Mouse (Mus musculus): ENCODE results near the gene Itga6.
A peak's percentile ranks its signal among the peaks of the same experiment; 100 is the strongest.

Itga6 gene

DNA sequence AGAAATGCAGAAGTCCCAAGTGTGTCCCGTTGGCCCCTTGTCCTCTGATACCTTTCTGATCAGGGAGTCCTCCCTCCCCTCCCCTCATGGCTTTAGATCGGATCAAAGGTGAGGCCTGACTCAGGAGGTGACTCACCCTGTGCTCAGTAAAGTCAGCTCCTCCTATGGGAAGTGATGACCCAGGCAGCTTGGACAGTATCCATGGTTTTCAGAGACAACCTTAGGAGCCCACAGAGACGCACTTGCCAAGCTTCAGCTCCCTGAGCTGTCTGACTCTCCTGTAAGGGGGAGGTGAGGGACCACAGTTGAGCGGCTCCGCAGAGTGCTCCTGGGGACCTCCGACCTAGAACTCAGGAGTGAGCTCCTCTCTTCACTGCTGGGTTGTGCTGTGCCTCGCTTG, 56.3 kb downstream of the Itga6 start:
- no peak for DNase-seq (ENCODE audit: low read depth, low spot score)

DNA sequence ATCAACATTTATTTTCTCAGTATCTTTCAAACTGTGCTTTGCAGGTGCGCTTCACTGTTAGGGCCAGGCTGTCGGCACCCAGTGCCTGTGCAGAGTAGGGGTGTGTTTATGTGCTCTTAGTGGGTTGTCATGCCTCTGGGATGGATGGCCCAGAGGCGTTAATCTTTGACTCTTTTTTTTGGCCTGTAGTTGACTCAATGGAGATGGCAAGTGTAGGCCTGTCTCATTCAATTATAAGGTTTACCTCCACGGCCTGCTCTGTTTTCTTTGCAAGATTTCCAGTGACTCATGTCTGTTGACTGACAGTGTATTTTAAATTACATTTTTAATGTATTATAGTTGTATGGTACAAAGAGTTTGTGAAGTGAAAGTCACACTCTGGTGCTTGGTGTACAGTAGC, 56.7 kb downstream of the Itga6 start:
- DNase-seq (ENCODE audit: low read depth, low spot score): no peak

DNA sequence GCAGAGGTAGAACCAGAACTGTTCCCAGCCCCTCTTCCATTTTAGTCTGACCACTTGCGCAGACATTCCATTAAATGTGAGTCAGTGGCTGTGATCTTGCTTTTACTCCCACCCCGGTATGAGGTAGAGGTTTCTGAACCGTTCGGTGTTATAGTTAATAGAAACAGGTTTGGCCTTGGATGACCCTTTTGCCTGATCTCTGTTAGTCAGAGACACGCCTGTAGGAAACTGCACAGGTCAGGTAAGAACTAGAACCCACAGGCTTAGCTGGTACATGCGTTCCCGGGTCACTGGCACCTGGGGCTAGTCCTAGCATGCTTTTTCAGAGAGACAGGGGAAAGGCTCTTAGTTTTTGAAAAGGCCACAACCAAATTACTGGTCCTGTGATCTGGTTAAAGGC, 59.7 kb downstream of the Itga6 start:
- no peak for DNase-seq (ENCODE audit: low read depth, low spot score)

DNA sequence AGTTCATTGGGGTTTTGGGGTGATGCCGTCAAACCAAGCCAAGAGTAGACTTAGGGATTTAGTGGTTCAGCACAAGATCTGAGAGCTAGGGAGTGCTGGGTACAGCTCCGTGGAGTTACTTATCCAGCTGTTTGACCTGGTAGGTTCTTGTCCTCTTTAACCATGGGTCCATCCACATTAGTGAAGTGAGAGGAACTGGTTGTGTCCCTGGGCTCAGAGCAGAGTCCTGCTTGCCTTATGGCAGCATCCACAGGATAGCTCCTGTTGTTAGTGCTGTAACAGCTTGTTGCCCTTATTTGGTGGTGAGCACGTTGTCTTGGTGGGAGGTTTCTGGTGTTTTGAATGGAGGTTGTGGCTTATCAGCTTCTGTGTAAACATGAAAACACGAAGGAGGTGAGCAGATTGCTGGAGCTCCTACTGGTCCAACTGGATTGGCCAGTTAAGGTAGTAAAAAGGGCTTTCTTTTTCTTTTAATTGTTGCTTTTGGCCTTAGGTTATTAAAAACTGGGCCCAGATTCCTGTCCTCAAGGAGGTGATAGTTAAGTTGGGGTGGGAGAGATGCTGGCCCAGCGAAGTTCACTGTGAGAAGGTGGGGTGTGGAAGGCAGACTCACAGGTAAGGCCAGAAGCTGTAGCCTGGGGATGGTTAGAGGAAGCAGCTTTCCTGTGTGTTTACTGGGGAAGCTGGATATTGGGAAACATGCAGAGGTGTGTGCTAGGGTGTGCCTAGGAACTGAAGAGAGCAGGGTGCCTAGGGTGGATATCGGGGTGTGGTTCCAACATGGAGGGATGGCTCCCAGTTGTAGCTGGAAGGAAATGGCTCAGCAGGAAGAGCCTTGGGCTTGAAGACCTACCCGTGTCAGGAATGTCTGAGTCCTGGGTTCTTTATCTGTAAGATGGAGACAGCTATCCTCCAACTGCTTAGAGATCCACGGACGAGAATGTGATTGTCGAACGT, 60.5 kb downstream of the Itga6 start:
- DNase-seq (ENCODE audit: low read depth, low spot score): no peak

DNA sequence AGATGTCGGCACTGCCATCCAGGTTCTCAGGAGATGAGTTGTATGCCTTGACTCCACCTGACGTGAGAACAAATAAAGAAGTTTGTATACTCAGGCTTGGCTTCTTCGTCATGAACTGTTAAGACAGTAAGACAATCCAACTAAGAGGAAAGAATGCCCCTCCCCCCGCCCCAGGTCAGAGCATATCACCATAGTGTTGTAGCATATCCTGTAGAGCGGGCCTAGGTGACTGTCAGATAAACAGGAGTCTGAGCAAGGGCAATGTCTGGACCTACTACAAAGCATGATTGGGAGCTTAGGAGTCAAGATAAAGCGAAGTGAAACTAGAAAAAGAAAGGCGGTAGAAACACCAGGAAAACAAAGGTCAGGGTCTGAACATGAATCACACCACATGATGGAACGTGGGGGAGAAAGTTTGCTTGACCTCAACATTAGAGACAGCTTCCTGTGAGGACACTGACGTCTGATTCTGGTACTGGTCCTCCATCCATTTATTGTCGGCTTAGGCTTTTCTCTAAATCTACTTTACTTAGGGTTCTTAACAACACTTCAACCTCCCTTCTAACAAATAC, 64.0 kb downstream of the Itga6 start:
- DNase-seq (ENCODE audit: low read depth, low spot score): no peak

GRCm38 (mm10) chr2:71810010-71810409, 64.6 kb downstream of the Itga6 start:
- DNase-seq (ENCODE audit: low read depth, low spot score): no peak

GRCm38 (mm10) chr2:71810906-71811305, 65.5 kb downstream of the Itga6 start:
- no peak for DNase-seq (ENCODE audit: low read depth, low spot score)

DNA sequence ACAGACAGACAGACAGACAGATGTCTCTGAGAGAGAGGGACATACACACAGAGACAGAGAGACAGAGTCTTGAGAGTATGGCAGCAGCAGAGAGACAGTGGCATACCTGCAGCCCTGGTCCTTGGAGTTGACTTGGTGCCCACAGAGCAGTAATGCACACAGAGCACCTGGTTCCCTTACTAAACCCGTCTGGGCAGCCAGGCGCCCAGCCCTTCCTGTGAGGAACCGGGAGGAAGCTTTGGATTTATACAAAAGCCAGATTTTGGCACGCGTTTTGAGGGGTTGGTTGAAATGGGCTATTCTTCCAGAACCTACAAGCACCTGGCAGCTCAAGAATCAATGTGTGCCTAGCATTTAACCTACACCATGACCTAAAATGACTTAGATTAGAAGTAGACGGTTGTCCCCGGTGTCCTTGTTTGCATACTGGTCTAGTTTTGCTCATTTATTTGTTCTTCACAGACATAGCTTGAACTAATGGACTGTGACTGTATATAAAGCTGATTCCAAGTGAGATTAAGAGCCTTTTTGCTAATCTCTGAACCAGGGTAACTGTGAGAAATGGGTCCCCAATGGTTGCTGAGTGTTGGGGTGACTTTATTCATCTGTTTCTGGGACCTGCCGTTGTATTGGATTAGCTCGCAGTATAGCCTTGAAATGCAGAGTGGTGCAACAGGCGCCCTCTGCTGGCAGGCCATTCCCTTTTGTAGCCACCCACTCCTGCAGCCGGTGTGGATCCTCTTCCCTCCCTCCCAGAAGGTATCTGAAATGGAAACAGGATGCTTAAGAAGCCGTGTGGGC, 67.0 kb downstream of the Itga6 start:
- peak; percentile 80 for DNase-seq (ENCODE audit: low read depth, low spot score)

- no peak for DNase-seq (ENCODE audit: low read depth, low spot score)
Observed at GRCm38 (mm10) chr2:71813022-71813358, 67.6 kb downstream of the Itga6 start.

DNA sequence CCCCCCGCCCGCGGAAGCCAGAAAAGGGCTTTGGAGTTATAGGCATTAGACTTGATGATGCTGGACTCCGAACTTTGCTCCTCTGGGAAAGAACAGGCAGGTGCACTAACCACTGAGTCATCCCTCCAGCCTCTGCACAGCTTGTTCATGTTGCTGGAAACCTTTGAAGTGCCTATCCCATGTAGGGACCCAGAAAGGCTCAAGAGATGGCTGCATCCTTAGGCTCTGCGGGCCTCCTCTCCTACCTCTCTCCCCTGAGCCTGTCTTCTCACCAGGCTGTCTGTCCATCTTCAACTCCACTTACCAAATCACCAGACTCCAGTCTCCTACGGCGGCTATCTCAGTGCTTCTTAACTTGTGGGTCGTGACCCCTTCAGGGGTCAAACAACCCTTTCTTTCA, 68.0 kb downstream of the Itga6 start:
- DNase-seq (ENCODE audit: low read depth, low spot score): no peak

GRCm38 (mm10) chr2:71814016-71814415, 68.6 kb downstream of the Itga6 start:
- DNase-seq (ENCODE audit: low read depth, low spot score): no peak

DNA sequence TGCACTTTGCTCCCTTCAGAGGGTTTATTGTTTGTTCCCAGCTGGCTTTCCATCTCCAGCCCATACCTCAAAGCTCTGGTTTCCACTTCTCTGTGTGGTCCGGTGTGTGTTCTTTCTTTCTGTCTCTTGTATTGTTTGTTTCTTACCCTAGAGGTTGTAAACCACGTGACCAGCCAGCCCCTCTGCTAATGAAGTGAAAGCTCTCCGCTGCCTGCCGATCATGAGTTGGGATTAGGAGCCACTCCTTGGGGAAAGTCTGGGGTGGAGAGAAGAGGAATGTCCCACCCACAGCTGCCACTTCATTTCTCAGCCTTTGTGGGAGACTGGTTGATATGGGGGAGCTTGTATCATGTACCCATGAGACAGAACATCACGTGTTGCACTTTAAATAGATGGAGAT, 69.9 kb downstream of the Itga6 start:
- no peak for DNase-seq (ENCODE audit: low read depth, low spot score)

DNA sequence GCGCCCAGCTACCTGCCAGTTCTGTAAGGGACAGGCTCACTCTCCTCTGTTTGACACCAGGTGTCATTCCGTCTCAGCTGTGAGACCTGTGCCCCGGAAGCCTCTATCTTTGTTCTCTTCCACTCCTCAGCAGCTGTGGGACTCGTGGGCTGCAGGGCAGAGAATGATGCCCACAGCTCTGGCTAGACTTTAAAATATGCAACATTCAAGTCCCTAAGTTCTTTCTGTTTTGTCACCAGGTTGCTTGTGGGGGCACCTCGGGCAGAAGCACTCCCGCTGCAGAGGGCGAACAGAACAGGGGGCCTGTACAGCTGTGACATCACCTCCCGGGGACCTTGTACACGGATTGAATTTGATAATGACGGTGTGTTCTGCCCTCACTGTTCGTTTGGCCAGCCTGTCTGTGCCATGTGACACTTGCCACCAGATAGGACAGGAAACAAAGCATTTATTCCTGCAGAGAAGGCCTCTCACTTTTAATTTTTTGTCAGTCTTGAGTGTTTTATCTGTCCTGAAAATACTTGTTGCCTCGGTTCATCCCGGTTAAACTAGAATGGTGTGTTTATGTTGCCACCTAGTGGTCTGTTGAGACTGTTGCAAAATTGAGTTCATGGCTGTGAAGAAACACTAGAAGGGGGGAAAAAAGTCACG, 71.1 kb downstream of the Itga6 start:
- peak; percentile 62 for DNase-seq (ENCODE audit: low read depth, low spot score)

- DNase-seq (ENCODE audit: low read depth, low spot score): no peak
Observed at GRCm38 (mm10) chr2:71824146-71824545, 78.7 kb downstream of the Itga6 start.

- DNase-seq (ENCODE audit: low read depth, low spot score): no peak
Observed at GRCm38 (mm10) chr2:71827711-71828110, 82.3 kb downstream of the Itga6 start.

DNA sequence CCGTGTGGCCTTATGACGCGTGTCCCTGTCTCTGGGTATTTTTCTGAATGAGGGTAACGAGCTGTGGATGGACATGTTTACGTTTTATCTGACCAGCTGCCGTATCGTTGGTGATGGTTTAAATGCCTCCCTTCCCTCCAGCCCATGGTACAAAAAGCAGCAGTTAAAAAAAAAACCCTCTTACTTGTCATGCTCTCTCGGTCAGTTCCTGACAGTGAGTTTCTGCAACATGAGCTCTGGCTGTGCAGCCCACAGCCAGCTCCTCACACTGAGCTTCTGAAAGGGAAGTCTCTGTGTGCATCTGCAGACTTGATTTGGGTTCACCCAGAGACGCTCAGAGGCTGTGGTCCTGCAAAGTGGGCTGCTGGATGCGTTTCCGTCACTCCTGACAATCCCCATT, 83.5 kb downstream of the Itga6 start:
- no peak for DNase-seq (ENCODE audit: low read depth, low spot score)

DNA sequence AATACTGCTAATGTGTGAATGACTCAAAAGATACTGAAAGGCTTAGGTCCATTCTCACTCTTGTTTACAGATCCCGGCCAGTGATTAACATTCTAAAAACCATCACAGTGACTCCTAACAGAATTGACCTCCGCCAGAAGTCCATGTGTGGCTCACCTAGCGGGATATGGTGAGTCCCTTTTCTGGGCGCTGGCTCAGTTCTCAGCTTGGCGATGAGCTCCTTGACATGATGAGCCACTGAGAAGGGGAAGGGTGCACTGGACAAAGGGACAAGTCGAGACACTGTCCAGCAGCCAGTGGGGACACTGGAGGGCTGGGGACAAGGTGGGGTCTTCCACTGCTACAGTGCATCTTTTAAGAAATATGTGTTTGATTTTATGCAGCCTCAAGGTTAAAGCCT, 88.2 kb downstream of the Itga6 start:
- no peak for DNase-seq (ENCODE audit: low read depth, low spot score)

GRCm38 (mm10) chr2:71834371-71834770, 89.0 kb downstream of the Itga6 start:
- no peak for DNase-seq (ENCODE audit: low read depth, low spot score)

DNA sequence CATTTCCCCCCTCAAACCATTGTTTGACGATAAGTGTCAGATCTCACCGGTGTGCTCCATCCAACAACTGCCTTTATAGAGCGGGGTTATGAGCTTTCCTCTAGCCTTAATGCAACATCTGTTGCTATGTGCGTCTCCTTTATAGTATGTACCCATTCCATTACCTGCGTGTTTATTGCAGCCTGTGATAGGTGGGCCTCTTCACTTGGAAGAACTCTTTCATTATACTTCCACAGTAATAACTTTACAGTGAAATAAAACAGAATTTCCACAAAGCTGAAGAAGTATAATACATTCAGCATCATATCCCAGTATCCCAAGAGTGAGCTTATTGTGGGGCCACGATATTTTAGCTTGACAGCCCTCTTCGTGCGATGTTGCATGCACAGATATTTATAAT, 90.1 kb downstream of the Itga6 start:
- no peak for DNase-seq (ENCODE audit: low read depth, low spot score)

- no peak for DNase-seq (ENCODE audit: low read depth, low spot score)
Observed at GRCm38 (mm10) chr2:71836232-71836631, 90.8 kb downstream of the Itga6 start.

DNA sequence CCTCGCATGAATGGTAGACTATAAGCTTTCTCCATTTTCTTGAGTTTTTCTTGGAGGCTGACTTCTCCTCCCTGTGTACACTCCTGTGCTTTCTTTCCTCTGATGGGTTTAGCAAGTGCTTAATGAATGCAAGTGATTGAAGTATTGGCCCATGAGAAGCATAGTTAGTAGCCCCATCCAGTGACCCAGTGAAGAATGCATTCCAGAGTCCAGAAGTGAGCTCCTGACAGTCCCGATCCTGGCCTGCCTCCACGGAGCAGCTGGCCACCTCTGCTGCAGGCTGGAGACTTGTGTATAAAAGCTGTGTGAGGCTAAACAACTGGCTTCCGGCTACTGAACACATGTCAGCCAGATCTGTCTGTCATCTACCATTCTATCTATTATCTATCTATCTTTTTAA, 91.8 kb downstream of the Itga6 start:
- DNase-seq (ENCODE audit: low read depth, low spot score): no peak

DNA sequence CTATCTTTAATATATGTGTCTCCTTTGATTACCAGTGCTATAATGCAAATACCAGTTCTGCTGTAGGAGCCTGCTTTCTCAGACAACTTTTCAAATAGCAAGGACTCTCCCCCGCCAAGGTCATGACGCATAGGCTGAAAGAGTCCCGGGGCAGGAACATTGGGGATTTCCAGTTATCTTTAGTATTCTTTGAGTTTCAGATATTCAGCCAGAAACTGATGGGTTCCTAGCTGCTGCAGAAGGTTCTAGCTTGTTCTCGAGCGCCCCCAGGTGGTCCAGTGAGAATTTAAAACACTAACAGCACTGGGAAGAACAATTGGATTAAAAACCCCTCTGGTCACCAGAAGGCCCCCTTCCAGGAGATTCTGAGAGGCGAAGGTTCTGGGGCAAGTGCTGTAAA, 92.4 kb downstream of the Itga6 start:
- DNase-seq (ENCODE audit: low read depth, low spot score): peak; percentile 71

Measured in mesoderm, embryonic 11.5 days (tissue).